Mouse (Mus musculus) 3134 (cell line): ENCODE data around the gene Gskip.

Experiments
- DNase-seq: peaks from one replicate; pipeline ENCODE4 v3.0.0-alpha.2; 2011; ENCODE audit warnings: low spot score; ENCODE audit not compliant: insufficient read length; ENCODE audit errors: extremely low read depth

The Gskip gene

GRCm38 (mm10) chr12:105683933-105684901 lies at the start of gene Gskip:
Gene Gskip, plus strand, starts transcription at chr12:105684829.
- peak; percentile 66 for DNase-seq

- no peak for DNase-seq
These were observed 48.1 kb upstream of the Gskip start for GRCm38 (mm10) chr12:105636551-105636950.

- DNase-seq: no peak
These were observed 47.1 kb upstream of the Gskip start for GRCm38 (mm10) chr12:105637554-105637953.

- DNase-seq: no peak
These were observed 41.8 kb upstream of the Gskip start for GRCm38 (mm10) chr12:105642770-105643321.

DNA sequence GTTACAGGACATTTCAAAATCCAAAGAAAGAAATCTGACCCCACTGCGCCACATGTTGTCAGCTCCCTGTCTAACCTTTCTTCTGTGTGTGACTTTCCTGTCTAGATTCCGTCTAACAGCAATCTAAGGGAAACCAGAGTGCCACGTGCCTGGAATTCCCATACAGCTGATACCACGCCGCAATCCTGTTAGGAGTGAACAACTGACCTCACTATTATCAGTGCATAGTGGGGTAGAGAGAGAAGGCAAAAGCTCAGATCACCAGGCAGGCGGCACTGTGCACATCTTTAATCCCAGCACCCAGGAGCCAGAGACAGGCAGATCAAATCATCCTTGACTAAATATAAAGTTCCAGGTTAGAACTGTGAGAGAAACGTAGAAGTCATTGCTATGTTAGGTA lies 28.8 kb upstream of the Gskip start:
- no peak for DNase-seq

- no peak for DNase-seq
These were observed 8.4 kb upstream of the Gskip start for GRCm38 (mm10) chr12:105676274-105676673.

DNA sequence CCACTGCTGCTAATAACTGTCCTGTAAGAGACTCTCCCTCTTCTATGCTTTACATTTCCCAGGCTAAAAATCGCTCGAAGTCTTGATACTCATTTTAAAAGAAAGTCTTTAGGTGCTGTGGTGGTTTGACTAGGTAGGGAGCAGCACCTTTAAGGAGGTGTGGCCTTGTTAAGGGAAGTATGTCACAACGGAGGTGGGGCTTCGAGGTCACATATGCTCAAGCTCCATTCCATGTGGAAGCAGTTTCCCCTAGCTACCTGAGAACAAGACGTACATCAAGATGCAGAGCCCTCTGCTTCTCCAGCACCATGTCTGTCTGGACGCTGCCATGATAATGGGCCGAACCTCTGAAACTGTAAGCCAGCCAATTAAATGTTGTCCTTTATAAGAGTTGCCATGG lies 6.4 kb upstream of the Gskip start:
- no peak for DNase-seq

DNA sequence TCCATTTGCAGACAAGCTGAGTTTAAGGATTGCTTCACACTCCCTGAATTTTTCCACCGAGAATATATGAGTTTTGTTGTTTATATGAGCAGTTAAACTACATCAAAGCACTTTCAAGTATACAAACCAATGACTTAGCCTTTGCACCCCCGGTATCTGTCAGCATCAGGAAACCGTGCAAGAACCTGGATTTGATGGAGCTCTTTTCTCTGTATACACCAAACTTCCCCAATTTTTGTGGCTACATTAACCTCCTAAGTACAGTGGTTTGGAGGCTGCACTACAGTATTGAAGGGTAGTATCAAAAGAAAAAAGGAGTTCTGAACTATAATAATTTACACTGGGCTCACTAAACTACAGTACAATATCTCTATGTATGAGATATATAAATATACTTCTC lies 5.9 kb upstream of the Gskip start:
- DNase-seq: no peak

GRCm38 (mm10) chr12:105685001-105685691 lies 517 bp downstream of the Gskip start, which contains the start of gene Atg2b:
Gene Atg2b, minus strand, starts transcription at chr12:105685211.
- peak; percentile 90 for DNase-seq

GRCm38 (mm10) chr12:105686791-105687190 lies 2.2 kb downstream of the Gskip start:
- no peak for DNase-seq

DNA sequence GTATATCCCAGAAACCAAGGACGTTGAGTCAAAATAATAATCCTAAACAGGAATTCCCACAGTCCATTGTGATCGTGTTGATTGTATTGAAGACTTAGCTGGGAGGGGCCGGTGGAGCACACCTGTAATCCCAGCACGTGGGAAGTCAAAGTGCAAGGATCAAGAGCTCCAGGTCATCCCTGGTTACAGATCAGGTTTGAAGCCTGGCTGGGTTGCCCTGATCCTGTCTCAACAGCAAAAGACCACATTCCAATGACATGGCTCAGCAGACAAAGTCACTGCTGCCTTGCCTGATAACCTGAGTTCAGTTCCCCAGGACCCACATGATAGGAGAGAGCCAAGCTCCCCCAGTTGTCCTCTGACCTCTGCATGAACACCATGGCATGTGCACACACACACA lies 2.8 kb downstream of the Gskip start:
- no peak for DNase-seq

- DNase-seq: no peak
These were observed 3.9 kb downstream of the Gskip start for GRCm38 (mm10) chr12:105688546-105688945.

DNA sequence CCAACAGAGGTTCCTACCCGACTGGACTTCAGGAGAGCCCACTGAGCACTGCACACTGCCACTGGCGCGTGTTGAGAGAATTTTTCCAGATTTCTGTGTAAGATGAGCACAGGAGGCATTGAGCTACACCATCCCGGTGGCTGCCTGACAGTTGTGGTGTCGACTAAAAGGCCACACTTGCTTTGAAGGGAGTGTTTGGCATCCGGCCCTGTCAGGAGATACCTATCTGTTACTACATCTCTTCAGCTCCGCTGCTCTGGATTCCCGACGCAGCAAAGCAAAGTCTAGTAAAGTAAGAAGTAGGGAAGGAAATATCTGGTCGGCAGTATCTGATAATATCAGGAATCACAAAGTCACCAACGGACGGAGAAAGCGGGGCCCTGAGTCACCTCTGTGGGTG lies 4.8 kb downstream of the Gskip start:
- no peak for DNase-seq

DNA sequence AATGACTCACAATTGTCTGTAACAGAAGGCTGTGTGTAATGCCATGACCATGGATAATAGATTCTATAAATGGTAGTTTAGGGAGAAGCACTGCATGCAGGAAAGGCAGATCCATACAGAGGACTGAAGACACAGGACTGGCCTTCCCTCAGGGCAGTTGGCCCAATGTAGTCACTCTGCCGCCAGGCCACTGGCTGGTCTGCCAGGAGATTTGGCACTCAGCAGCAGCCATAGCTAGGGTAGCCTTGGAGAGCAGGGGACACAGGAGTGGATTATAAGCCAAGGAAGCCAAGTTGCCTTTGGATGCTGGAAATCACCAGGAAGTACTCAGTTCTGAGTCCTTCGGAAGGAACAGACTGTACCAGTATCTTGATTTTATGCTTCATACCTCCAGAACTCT lies 9.4 kb downstream of the Gskip start:
- no peak for DNase-seq

GRCm38 (mm10) chr12:105695848-105696247 lies 11.2 kb downstream of the Gskip start:
- no peak for DNase-seq

- DNase-seq: no peak
These were observed 12.6 kb downstream of the Gskip start for GRCm38 (mm10) chr12:105697104-105697780.

DNA sequence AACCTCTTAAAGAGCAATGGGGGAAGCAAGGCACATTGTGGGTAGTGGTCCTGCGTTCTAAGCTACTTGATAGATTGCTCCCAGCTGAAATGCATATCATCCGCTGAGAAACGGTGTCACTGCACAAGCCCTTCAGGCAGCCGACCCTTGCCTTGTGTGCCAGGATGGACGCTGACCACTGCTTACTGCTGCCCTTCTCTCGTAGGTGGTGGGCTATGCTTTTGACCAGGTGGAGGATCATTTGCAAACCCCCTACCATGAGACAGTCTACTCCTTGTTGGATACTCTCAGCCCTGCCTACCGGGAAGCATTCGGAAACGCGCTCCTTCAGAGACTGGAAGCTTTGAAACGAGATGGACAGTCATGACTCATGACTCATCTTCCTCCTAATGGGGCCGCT lies 15.8 kb downstream of the Gskip start:
- DNase-seq: no peak

- peak; percentile 22 for DNase-seq
These were observed 21.3 kb downstream of the Gskip start, which contains the start of gene Ak7 for GRCm38 (mm10) chr12:105705799-105706487. Gene Ak7, plus strand, starts transcription at chr12:105705976.

- no peak for DNase-seq
These were observed 34.0 kb downstream of the Gskip start for GRCm38 (mm10) chr12:105718616-105719015.

DNA sequence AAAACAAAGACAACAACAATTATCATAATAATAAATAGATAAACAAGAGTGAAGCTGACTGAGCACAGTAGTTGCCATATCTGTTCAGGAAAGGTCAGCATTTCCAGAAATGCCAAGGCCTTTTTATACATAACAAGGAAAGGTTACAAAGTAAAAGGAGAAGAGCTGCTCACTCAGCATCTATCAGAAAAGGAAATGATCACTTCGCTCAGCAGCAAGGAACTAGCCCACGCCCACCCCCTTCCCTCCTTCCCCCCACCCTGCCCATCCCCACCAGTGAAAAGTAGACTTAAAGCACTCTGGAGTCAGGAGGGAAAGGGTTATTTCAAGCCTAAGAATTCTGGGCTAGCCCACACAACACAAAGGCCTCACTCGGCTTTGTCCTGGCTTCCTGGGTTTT lies 35.6 kb downstream of the Gskip start:
- DNase-seq: no peak
